Mouse (Mus musculus): ENCODE measurements at regions not wholly inside any gene's neighbourhood (a gene's known extent, or its start where the extent isn't known, plus 50 kb on each side); places are given as distances from the start of the nearest gene placed in this dataset.

DNA sequence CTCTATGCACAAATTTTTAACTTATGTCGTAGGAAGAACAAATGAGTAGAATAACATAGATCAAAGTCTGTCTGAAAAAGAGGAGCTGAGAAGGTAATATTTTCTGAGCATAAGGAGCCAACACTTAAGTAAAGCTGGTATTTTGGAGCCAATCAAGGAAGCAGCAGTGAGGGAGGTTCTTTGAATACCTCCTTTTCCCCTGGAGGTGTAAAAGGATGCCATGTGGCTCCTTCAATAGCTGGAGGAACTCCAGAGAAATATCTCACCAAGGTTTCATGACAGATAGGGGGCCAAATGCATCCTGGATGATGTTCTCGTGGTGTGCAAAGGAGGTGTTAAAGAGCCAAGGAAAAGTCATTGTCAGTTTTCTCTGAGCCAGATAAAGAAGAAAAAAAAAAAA, 115.6 kb upstream of the Prkd1 start:
- Histone ChIP-seq H3K4me1 (replicated peaks; ENCODE audit: control insufficient read depth, insufficient read depth, low read length) (no peaks in the 10 kb centered on the region), H3K4me3 (ENCODE audit: control insufficient read depth, insufficient read depth, low read length) (no peak overlapping the region), H3K27ac (ENCODE audit: control insufficient read depth, insufficient read depth, low read length) (no peak overlapping the region), H3K27me3 (ENCODE audit: control insufficient read depth, insufficient read depth, low read length) (no peaks in the 10 kb centered on the region), H3K36me3 (ENCODE audit: control insufficient read depth, insufficient read depth, low read length) (no peaks in the 10 kb centered on the region)
- WGBS = 87% methylated on average over 2 of the region's 2 CpGs
- no peak for TF ChIP-seq POLR2A (IDR thresholded peaks at IDR 0.05; ENCODE audit: control insufficient read depth, extremely low read depth, insufficient read depth, low read length, poor library complexity)
- TF ChIP-seq CTCF (IDR thresholded peaks at IDR 0.05; ENCODE audit: borderline replicate concordance, control insufficient read depth, extremely low read depth, insufficient read depth, low read length, poor library complexity) = no peak
- no peak for DNase-seq

GRCm38 (mm10) chr12:50734135-50734534, 85.2 kb upstream of the Prkd1 start:
- WGBS = 80% methylated on average over 9 of the region's 9 CpGs
- H3K36me3 ChIP-seq (ENCODE audit: control insufficient read depth, insufficient read depth, low read length) = no peaks in the 10 kb centered on the region
- no peak overlapping the region for H3K27ac ChIP-seq (ENCODE audit: control insufficient read depth, insufficient read depth, low read length)
- no peak for DNase-seq
- H3K4me3 ChIP-seq (ENCODE audit: control insufficient read depth, insufficient read depth, low read length) = no peak overlapping the region
- TF ChIP-seq POLR2A (IDR thresholded peaks at IDR 0.05; ENCODE audit: control insufficient read depth, extremely low read depth, insufficient read depth, low read length, poor library complexity) = no peak
- TF ChIP-seq CTCF (IDR thresholded peaks at IDR 0.05; ENCODE audit: borderline replicate concordance, control insufficient read depth, extremely low read depth, insufficient read depth, low read length, poor library complexity) = no peak
- H3K4me1 ChIP-seq (replicated peaks; ENCODE audit: control insufficient read depth, insufficient read depth, low read length) = no peaks in the 10 kb centered on the region
- H3K27me3 ChIP-seq (ENCODE audit: control insufficient read depth, insufficient read depth, low read length) = no peaks in the 10 kb centered on the region

DNA sequence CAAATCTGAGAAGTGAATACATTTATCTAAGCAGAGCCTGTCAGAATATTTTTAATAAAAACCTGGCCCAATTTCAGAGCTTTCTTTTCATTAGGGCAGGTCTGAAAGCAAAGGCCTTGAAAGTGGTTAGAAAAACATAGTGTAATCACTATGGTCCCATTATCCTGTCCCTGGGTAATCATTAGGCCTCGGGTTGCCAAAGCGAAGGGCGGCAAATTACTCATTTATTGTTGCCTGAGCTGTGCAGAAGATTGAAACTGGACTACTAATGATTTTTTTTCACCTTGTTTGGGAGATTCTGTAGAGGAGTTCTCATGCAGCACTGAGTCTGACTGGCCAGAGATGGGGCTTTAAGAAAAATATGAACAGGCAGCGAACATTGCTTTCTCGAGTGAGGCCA, 63.7 kb upstream of the Prkd1 start:
- H3K27me3 ChIP-seq (ENCODE audit: control insufficient read depth, insufficient read depth, low read length) = no peaks in the 10 kb centered on the region
- H3K36me3 ChIP-seq (ENCODE audit: control insufficient read depth, insufficient read depth, low read length) = no peaks in the 10 kb centered on the region
- WGBS = 87% methylated on average over 5 of the region's 5 CpGs
- no peak overlapping the region for H3K27ac ChIP-seq (ENCODE audit: control insufficient read depth, insufficient read depth, low read length)
- H3K4me1 ChIP-seq (replicated peaks; ENCODE audit: control insufficient read depth, insufficient read depth, low read length) = no peaks in the 10 kb centered on the region
- TF ChIP-seq CTCF (IDR thresholded peaks at IDR 0.05; ENCODE audit: borderline replicate concordance, control insufficient read depth, extremely low read depth, insufficient read depth, low read length, poor library complexity) = no peak
- no peak for TF ChIP-seq POLR2A (IDR thresholded peaks at IDR 0.05; ENCODE audit: control insufficient read depth, extremely low read depth, insufficient read depth, low read length, poor library complexity)
- H3K4me3 ChIP-seq (ENCODE audit: control insufficient read depth, insufficient read depth, low read length) = no peak overlapping the region
- no peak for DNase-seq

DNA sequence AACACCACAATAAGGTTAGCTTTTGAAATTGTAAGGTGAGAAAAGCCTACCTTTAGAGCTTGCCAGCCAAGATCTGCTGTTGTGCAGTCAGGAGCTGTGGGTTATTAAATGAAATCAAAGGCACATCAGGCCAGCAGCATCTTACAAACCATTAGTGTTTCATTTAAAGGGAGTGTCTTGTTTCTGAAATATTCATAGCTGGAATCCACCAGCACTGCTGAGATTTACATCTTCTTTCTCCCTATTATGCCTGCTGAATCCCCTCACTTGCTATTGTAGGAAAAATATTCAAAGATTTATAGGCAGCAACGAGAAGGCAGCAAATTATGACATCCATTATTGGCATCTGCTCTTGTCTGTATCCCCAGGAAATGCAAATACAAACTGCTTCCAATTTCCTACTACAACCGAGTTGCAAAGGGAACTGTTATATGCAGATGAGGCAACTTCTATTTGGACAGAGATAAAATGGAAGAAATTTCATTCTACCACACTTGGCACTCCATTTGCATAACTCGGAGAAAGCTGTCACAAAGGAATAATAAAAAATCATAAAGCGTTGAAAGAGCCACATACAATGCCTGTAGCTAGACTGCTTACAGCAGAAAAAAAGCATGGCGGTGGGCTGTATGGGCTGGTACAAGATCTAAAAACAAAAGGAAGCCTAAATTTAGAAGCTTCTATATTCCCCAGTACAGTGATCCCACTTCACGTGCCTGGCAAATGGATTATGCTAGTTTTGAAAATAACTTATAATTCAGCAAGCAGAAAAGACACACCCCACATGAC, 60.3 kb upstream of the Prkd1 start:
- Histone ChIP-seq H3K27me3 (ENCODE audit: control insufficient read depth, insufficient read depth, low read length) (no peaks in the 10 kb centered on the region), H3K4me1 (replicated peaks; ENCODE audit: control insufficient read depth, insufficient read depth, low read length) (no peaks in the 10 kb centered on the region), H3K27ac (ENCODE audit: control insufficient read depth, insufficient read depth, low read length) (no peak overlapping the region), H3K36me3 (ENCODE audit: control insufficient read depth, insufficient read depth, low read length) (no peaks in the 10 kb centered on the region), H3K4me3 (ENCODE audit: control insufficient read depth, insufficient read depth, low read length) (no peak overlapping the region)
- TF ChIP-seq POLR2A (IDR thresholded peaks at IDR 0.05; ENCODE audit: control insufficient read depth, extremely low read depth, insufficient read depth, low read length, poor library complexity) (no peak), CTCF (IDR thresholded peaks at IDR 0.05; ENCODE audit: borderline replicate concordance, control insufficient read depth, extremely low read depth, insufficient read depth, low read length, poor library complexity) (no peak)
- WGBS = 82% methylated on average over 6 of the region's 6 CpGs
- no peak for DNase-seq

DNA sequence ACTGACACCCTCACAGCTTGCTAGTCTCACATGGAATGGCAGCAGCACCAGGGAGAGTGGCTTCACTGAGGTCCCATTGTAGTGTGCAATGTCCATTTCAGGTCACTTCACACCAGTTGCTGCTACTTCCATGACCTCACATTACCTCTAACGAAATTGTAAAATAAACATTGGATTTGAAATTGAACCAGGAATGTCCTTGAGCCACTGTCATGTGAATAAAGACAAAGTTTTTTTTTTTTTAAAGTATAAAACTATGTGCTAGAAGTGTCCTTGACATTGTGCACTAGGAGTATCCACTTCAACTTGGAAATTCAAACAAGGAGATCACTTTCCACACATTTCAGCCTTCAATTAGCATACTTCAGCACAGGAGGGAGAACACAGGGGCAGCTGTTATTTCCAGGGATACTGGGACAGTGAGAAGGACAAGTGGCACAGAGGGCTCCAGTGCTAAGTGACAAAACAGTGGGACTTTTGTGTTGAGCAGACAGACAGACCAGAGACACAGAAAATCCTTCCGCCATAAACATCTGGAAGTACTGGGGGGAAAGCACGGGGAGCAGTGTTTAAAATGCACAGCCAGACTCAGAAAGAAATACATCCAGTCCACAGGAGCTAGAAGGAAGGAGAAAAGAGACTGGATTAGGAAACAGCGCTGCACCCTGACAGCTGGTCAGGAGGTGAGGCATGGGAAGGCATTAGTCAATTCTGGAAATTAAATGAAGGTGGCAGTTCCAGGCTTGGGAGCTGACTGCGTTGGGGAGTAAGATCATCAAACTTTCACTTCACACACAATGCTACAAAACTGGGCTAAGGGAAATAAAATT, 49.9 kb upstream of the Prkd1 start:
- TF ChIP-seq CTCF (IDR thresholded peaks at IDR 0.05; ENCODE audit: borderline replicate concordance, control insufficient read depth, extremely low read depth, insufficient read depth, low read length, poor library complexity) (no peak), POLR2A (IDR thresholded peaks at IDR 0.05; ENCODE audit: control insufficient read depth, extremely low read depth, insufficient read depth, low read length, poor library complexity) (no peak)
- no peaks in the 10 kb centered on the region for H3K27me3 ChIP-seq (ENCODE audit: control insufficient read depth, insufficient read depth, low read length)
- no peaks in the 10 kb centered on the region for H3K36me3 ChIP-seq (ENCODE audit: control insufficient read depth, insufficient read depth, low read length)
- DNase-seq = no peak
- no peak overlapping the region for H3K4me3 ChIP-seq (ENCODE audit: control insufficient read depth, insufficient read depth, low read length)
- H3K27ac ChIP-seq (ENCODE audit: control insufficient read depth, insufficient read depth, low read length) = no peak overlapping the region
- no peaks in the 10 kb centered on the region for H3K4me1 ChIP-seq (replicated peaks; ENCODE audit: control insufficient read depth, insufficient read depth, low read length)
- 83% methylated on average over 5 of the region's 5 CpGs for WGBS
